Mouse (Mus musculus) CH12.LX (cell line): Measurements from ENCODE around the gene Rb1.

Experiments
- CTCF ChIP-seq, 2 experiments: IDR thresholded peaks in 1 of 2; conservative IDR thresholded peaks in 1 of 2; 2 replicates each; pipeline ENCODE4 v1.5.1; 2011 to 2012; ENCODE audit warnings: low read depth in 2 of 2, low read length in 2 of 2, improper control_type of control experiment in 1 of 2, inconsistent platforms in 1 of 2, mild to moderate bottlenecking in 1 of 2, moderate library complexity in 1 of 2
- GABPA ChIP-seq: IDR thresholded peaks from 2 replicates; pipeline ENCODE4 v1.6.1; 2012; ENCODE audit warnings: low read depth, low read length, improper control_type of control experiment, inconsistent platforms; ENCODE audit not compliant: insufficient replicate concordance
- MAX ChIP-seq: IDR thresholded peaks from 2 replicates; pipeline ENCODE4 v1.6.1; 2011; ENCODE audit warnings: low read length, improper control_type of control experiment
- MEF2A ChIP-seq: IDR thresholded peaks from 2 replicates; pipeline ENCODE4 v1.6.1; 2014; ENCODE audit warnings: low read depth, mild to moderate bottlenecking, inconsistent platforms, low read length, improper control_type of control experiment, borderline replicate concordance
- POLR2A ChIP-seq: IDR thresholded peaks from 2 replicates; pipeline ENCODE4 v1.6.1; 2011; ENCODE audit warnings: low read depth, mild to moderate bottlenecking, improper control_type of control experiment, low read length
- USF1 ChIP-seq: IDR thresholded peaks from 2 replicates; pipeline ENCODE4 v1.6.1; 2014; ENCODE audit warnings: low read depth, mild to moderate bottlenecking, inconsistent platforms, low read length, improper control_type of control experiment
- ZKSCAN1 ChIP-seq: IDR thresholded peaks from 2 replicates; pipeline ENCODE4 v1.6.1; 2012; ENCODE audit warnings: low read depth, inconsistent platforms, low read length, improper control_type of control experiment, borderline replicate concordance

DNA sequence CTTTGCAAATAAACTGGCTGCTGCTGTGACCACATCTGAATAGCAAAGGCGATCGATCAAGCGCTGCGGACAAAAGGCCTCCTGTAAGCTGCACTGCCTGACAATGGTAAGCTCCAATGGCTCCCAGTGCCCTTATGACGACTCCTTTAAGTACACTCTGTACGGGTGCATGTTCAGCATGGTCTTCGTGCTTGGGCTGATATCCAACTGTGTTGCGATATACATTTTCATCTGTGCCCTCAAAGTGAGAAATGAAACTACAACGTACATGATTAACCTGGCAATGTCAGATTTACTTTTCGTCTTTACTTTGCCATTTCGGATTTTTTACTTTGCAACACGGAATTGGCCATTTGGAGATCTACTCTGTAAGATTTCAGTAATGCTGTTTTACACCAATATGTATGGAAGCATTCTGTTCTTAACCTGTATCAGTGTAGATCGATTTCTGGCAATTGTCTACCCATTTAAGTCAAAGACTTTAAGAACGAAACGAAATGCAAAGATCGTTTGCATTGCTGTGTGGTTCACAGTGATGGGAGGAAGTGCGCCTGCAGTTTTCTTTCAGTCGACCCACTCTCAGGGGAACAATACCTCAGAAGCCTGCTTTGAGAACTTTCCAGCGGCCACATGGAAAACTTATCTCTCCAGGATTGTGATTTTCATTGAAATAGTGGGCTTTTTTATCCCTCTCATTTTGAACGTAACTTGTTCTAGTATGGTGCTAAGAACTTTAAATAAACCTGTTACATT is 86.9 kb downstream of the Rb1 start:
- TF ChIP-seq MAX: peak; percentile 67
- no peak for TF ChIP-seq CTCF (conservative IDR thresholded peaks at IDR 0.05 in 1 of 2, IDR thresholded peaks at IDR 0.05 in 1 of 2; ENCODE audit: low read depth in 2 of 2, low read length in 2 of 2)
- TF ChIP-seq MEF2A: peak; percentile 43; the same call in 1 of the 2 replicates
- no peak for TF ChIP-seq ZKSCAN1
- no peak for TF ChIP-seq GABPA
- TF ChIP-seq USF1: no peak
- no peak for TF ChIP-seq POLR2A
